In genomic region chr1:186261326-186261833, GRCm38 (mm10) we compare ENCODE assay signal across 8 mouse cellular contexts.
DNase-seq lines count a peak whose midpoint lies in the region; ATAC-seq and TF ChIP-seq lines count a peak whose summit lies in the region.

No protein-coding gene starts in this region.

- peaks cover 30% of the 10 kb centered on the region for H3K4me1 ChIP-seq in midbrain, embryonic 10.5 days
- H3K4me1 ChIP-seq in midbrain, embryonic 16.5 days (ENCODE audit: control insufficient read depth, insufficient read depth, low read length), result no peaks in the 10 kb centered on the region
- H3K4me1 ChIP-seq in heart, embryonic 15.5 days (replicated peaks), result peaks cover 15% of the 10 kb centered on the region
- H3K4me1 ChIP-seq in lung, postnatal 0 days (ENCODE audit: insufficient read depth, low read depth, low read length), result peaks cover 16% of the 10 kb centered on the region; the same call in 1 of the 2 replicates
- no peaks in the 10 kb centered on the region for H3K4me1 ChIP-seq in thymus, adult 2 months (replicated peaks; ENCODE audit: control insufficient read depth, insufficient read depth, low read length)

- no peaks in the 10 kb centered on the region for H3K36me3 ChIP-seq in midbrain, embryonic 10.5 days
- no peaks in the 10 kb centered on the region for H3K36me3 ChIP-seq in midbrain, embryonic 16.5 days (ENCODE audit: control insufficient read depth, insufficient read depth, low read length)
- H3K36me3 ChIP-seq in heart, embryonic 15.5 days, result no peaks in the 10 kb centered on the region
- H3K36me3 ChIP-seq in lung, postnatal 0 days (ENCODE audit: insufficient read depth, low read length), result no peaks in the 10 kb centered on the region
- H3K36me3 ChIP-seq in thymus, adult 2 months (ENCODE audit: control insufficient read depth, insufficient read depth, low read length), result no peaks in the 10 kb centered on the region

- TF ChIP-seq CTCF in lung, postnatal 0 days (IDR thresholded peaks at IDR 0.05), result no peak
- no peak for TF ChIP-seq CTCF in thymus, adult 2 months (IDR thresholded peaks at IDR 0.05; ENCODE audit: borderline replicate concordance, control insufficient read depth, extremely low read depth, insufficient read depth, low read length, poor library complexity)

- no peak overlapping the region for H3K4me3 ChIP-seq in midbrain, embryonic 10.5 days
- H3K4me3 ChIP-seq in midbrain, embryonic 16.5 days (ENCODE audit: low read depth, low read length), result no peak overlapping the region
- no peak overlapping the region for H3K4me3 ChIP-seq in heart, embryonic 15.5 days
- H3K4me3 ChIP-seq in lung, postnatal 0 days (ENCODE audit: low read depth, low read length), result no peak overlapping the region
- H3K4me3 ChIP-seq in thymus, adult 2 months (ENCODE audit: control insufficient read depth, insufficient read depth, low read length), result no peak overlapping the region

- no peaks in the 10 kb centered on the region for H3K9me3 ChIP-seq in midbrain, embryonic 10.5 days (replicated peaks)
- H3K9me3 ChIP-seq in midbrain, embryonic 16.5 days (replicated peaks; ENCODE audit: control insufficient read depth, low read length, poor library complexity, severe bottlenecking), result peaks cover 3% of the 10 kb centered on the region; the same call in 1 of the 2 replicates
- H3K9me3 ChIP-seq in heart, embryonic 15.5 days (replicated peaks), result no peaks in the 10 kb centered on the region
- no peaks in the 10 kb centered on the region for H3K9me3 ChIP-seq in lung, postnatal 0 days (ENCODE audit: low read length)

- 34% methylated on average over 4 of the region's 4 CpGs for WGBS in midbrain, embryonic 10.5 days
- WGBS in midbrain, embryonic 16.5 days, result 25% methylated on average over 4 of the region's 4 CpGs
- 24% methylated on average over 4 of the region's 4 CpGs for WGBS in heart, embryonic 15.5 days
- WGBS in lung, postnatal 0 days, result 5% methylated on average over 4 of the region's 4 CpGs
- 88% methylated on average over 4 of the region's 4 CpGs for WGBS in thymus, adult 2 months

- ATAC-seq in midbrain, embryonic 16.5 days, result no peak
- peak; percentile 51 for ATAC-seq in heart, embryonic 15.5 days (replicated peaks; ENCODE audit: insufficient number of reproducible peaks, insufficient read depth, low FRiP score, low read depth)
- peak; percentile 83 for ATAC-seq in lung, postnatal 0 days

- H3K9ac ChIP-seq in midbrain, embryonic 16.5 days (ENCODE audit: low read depth, low read length), result no peak overlapping the region
- H3K9ac ChIP-seq in heart, embryonic 15.5 days, result no peak overlapping the region
- H3K9ac ChIP-seq in lung, postnatal 0 days (replicated peaks; ENCODE audit: low read depth), result no peak overlapping the region

- TF ChIP-seq EP300 in lung, postnatal 0 days (IDR thresholded peaks at IDR 0.05), result peak; percentile 87

- H3K4me2 ChIP-seq in midbrain, embryonic 16.5 days (ENCODE audit: low read length), result no peak overlapping the region
- no peak overlapping the region for H3K4me2 ChIP-seq in heart, embryonic 15.5 days
- no peak overlapping the region for H3K4me2 ChIP-seq in lung, postnatal 0 days (replicated peaks; ENCODE audit: low read depth, low read length)

- DNase-seq in midbrain, embryonic 10.5 days (ENCODE audit: low spot score), result peak; percentile 47
- peak; percentile 48 for DNase-seq in embryo, embryonic 11.5 days (ENCODE audit: low read depth, low spot score)
- DNase-seq in kidney, postnatal 10 days, result peak; percentile 92
- peak; percentile 81 for DNase-seq in lung, postnatal 0 days (ENCODE audit: low spot score)
- DNase-seq in telencephalon, adult 2 months (ENCODE audit: low read depth, low spot score), result peak; percentile 71
- no peak for DNase-seq in thymus, adult 2 months

- no peaks in the 10 kb centered on the region for H3K27me3 ChIP-seq in midbrain, embryonic 10.5 days (ENCODE audit: low read depth, poor library complexity, severe bottlenecking)
- H3K27me3 ChIP-seq in midbrain, embryonic 16.5 days (ENCODE audit: control insufficient read depth, insufficient read depth, low read depth, low read length), result no peaks in the 10 kb centered on the region
- no peaks in the 10 kb centered on the region for H3K27me3 ChIP-seq in heart, embryonic 15.5 days
- no peaks in the 10 kb centered on the region for H3K27me3 ChIP-seq in lung, postnatal 0 days (replicated peaks; ENCODE audit: insufficient read depth, low read length)
- H3K27me3 ChIP-seq in thymus, adult 2 months (ENCODE audit: control insufficient read depth, insufficient read depth, low read length), result no peaks in the 10 kb centered on the region

- no peak overlapping the region for H3K27ac ChIP-seq in midbrain, embryonic 10.5 days (replicated peaks)
- no peak overlapping the region for H3K27ac ChIP-seq in midbrain, embryonic 16.5 days (ENCODE audit: low read length)
- H3K27ac ChIP-seq in heart, embryonic 15.5 days, result peak overlapping the region; percentile 69
- no peak overlapping the region for H3K27ac ChIP-seq in lung, postnatal 0 days (ENCODE audit: low read length)
- H3K27ac ChIP-seq in thymus, adult 2 months (ENCODE audit: control insufficient read depth, insufficient read depth, low read length), result no peak overlapping the region

- no peak for TF ChIP-seq POLR2A in thymus, adult 2 months (IDR thresholded peaks at IDR 0.05; ENCODE audit: control insufficient read depth, extremely low read depth, insufficient read depth, low read length, poor library complexity)
